Mouse (Mus musculus) stomach, embryonic 14.5 days (tissue): ENCODE measurements around the gene Pacs1. TPM values are rescaled to one million over a fixed set of nuclear protein-coding genes. Genes with fewer than 3 reads are reported as not detected.

ENCODE experiments used
- ATAC-seq: fragments of 200-750 bp; cut with Nextera tagmentation; 2 replicates; pipeline ENCODE4 v1.8.0; 2017; ENCODE audit warnings: low read depth, moderate TSS enrichment; ENCODE audit not compliant: insufficient number of reproducible peaks, insufficient read depth, low FRiP score
- H3K27ac ChIP-seq: fragments of 300-500 bp; sonication (generic); 2 replicates; pipeline ENCODE4 v1.5.1; 2014; ENCODE audit warnings: mild to moderate bottlenecking, low read length, moderate library complexity, mixed read lengths
- H3K27me3 ChIP-seq: fragments of 300-500 bp; sonication (generic); 2 replicates; pipeline ENCODE4 v1.6.1; 2014; ENCODE audit warnings: low read length, control low read depth, mixed read lengths; ENCODE audit not compliant: control insufficient read depth, insufficient read depth
- H3K36me3 ChIP-seq: fragments of 300-500 bp; sonication (generic); 2 replicates; pipeline ENCODE4 v1.6.1; 2014; ENCODE audit warnings: mild to moderate bottlenecking, control low read depth, low read length, moderate library complexity, mixed read lengths; ENCODE audit not compliant: control insufficient read depth, insufficient read depth
- H3K4me1 ChIP-seq: fragments of 300-500 bp; sonication (generic); 2 replicates; pipeline ENCODE4 v1.6.1; 2014; ENCODE audit warnings: low read length, control low read depth, mixed read lengths; ENCODE audit not compliant: control insufficient read depth, insufficient read depth
- H3K4me2 ChIP-seq: fragments of 300-500 bp; sonication (generic); replicated peaks from 2 replicates; pipeline ENCODE4 v1.6.1; 2014; ENCODE audit warnings: low read depth, low read length, control low read depth
- H3K4me3 ChIP-seq: fragments of 300-500 bp; sonication (generic); 2 replicates; pipeline ENCODE4 v1.5.1; 2014; ENCODE audit warnings: low read depth, low read length, control low read depth
- H3K9ac ChIP-seq: fragments of 300-500 bp; sonication (generic); replicated peaks from 2 replicates; pipeline ENCODE4 v1.6.1; 2014; ENCODE audit warnings: low read depth, mild to moderate bottlenecking, control low read depth, low read length, moderate library complexity, mixed read lengths
- H3K9me3 ChIP-seq: fragments of 300-500 bp; sonication (generic); 2 replicates; pipeline ENCODE4 v1.6.1; 2016; ENCODE audit warnings: low read depth, low read length, control low read depth; ENCODE audit not compliant: control insufficient read depth
- WGBS: fragments of 180-500 bp; shearing (Covaris S2); extraction: QIAGEN DNeasy Blood & Tissue Kit; methylation state at CpG from one replicate; pipeline ENCODE4 v1.1.7; 2014; 5-methylcytosine and 5-hydroxymethylcytosine counted together
- polyA plus RNA-seq: library from polyadenylated mRNA; unstranded; fragments of >200 nt; fragmentation: Nextera tagmentation; extraction: Ambion mirVana; gene quantifications from 2 replicates; pipeline ENCODE4 v1.2.1, GENCODE M21; 2014

Gene Pacs1
- polyA plus RNA-seq, 1 experiment from 2014 or later = 23.7 TPM

- H3K9ac ChIP-seq = peak within 1 kb of the TSS; percentile 23; the same call in 1 of the 2 replicates
- peaks cover 23% of the 10 kb centered on the region; the same call in 1 of the 2 replicates for H3K4me1 ChIP-seq
- 5% methylated on average over 31 of the region's 32 CpGs for WGBS
- H3K27me3 ChIP-seq = no peaks in the 10 kb centered on the region
- peaks cover 5% of the 10 kb centered on the region; the same call in 1 of the 2 replicates for H3K36me3 ChIP-seq
- ATAC-seq = no peak
- H3K9me3 ChIP-seq = no peaks in the 10 kb centered on the region
- H3K27ac ChIP-seq = peak within 1 kb of the TSS; percentile 6; the same call in 1 of the 2 replicates
- H3K4me3 ChIP-seq = peak within 1 kb of the TSS; percentile 28
- peak within 1 kb of the TSS; percentile 56 for H3K4me2 ChIP-seq
These were observed 25.2 kb upstream of the Pacs1 start, which contains the start of gene Gal3st3 for GRCm38 (mm10) chr19:5297903-5298800. TSS of gene Gal3st3 (plus strand) at chr19:5298331.

DNA sequence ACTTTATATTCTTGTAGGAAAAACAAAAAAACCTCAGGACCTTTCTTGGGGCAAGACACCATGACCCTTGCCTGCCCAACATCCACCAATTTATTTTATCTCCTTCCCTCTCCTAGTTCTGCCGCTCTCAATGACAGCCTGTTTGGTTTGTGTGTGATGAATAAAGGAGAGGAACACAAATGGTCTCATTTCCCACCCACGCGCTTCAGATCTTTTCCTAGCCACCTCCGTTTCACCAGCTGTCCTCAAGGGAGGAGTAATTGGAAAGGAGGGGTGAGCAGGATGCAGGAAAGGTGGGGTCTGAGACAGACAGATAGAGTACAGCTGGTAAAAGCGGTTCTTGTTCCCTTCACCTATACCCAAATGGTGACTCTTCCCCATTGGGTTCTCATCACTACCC is 23.7 kb upstream of the Pacs1 start:
- H3K27ac ChIP-seq = no peak overlapping the region
- H3K9ac ChIP-seq = no peak overlapping the region
- no peak overlapping the region; the same call in 1 of the 2 replicates for H3K4me2 ChIP-seq
- no peaks in the 10 kb centered on the region for H3K9me3 ChIP-seq
- WGBS = 20% methylated on average over 5 of the region's 5 CpGs
- H3K27me3 ChIP-seq = no peaks in the 10 kb centered on the region
- H3K4me3 ChIP-seq = no peak overlapping the region
- peaks cover 23% of the 10 kb centered on the region; the same call in 1 of the 2 replicates for H3K4me1 ChIP-seq
- peaks cover 18% of the 10 kb centered on the region; the same call in 1 of the 2 replicates for H3K36me3 ChIP-seq
- no peak for ATAC-seq

DNA sequence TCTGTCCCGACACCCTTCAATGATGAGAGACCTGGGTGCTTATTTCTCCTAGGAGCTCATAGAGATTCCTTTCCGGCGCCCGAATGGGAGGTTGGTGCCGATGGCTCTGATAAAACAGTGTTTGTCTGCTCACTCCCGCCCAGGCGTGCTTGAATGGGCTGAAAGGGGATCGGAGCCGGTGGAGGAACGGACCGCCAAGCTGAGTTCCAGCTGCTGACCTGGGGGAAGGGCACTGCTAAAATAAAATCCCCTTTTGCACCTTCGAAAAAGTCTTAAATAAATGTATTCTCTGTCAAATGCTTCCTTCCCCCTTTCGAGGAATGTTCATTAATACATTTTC is 22.8 kb upstream of the Pacs1 start:
- WGBS = 5% methylated on average over 13 of the region's 13 CpGs
- peak; percentile 39; the same call in 1 of the 2 replicates for ATAC-seq

DNA sequence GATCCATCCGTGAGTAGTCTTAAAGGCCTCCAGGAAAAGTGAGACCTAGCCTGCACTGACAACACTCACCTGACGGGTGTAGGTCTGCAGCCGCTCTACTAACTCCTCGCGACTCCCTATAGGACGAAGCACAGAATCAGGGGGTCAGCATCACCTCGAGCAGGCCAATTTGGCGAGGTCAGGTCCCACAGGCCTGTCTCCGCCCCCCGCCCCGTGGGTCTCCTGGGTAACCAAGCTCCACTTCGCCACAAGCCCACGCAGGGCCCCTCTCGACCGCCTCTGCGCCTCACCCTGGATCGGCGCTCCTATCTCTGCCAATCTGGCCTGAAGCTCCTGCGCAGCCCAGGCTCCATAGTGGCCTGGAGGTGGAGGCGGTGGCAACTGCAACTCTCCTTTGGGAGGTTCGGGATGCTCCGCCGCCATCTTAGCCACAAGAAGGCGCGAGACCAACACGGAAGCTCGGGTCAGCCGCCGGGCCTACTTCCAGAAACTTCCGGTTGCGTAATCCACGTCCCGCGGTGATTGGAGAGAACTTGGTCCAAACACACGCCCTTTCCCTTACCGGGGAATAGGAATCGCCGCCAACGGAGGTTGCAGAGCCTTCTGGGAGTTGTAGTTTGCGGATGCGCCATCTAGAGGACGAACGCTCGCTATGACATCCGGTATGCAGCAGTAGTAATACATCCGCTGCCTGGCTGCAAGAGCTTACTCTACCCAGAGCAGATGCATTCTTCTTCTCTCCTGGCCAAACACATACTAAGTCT is 22.2 kb upstream of the Pacs1 start, which contains the start of gene Sf3b2:
TSS of gene Sf3b2 (minus strand) at position 484 of the 764 bp plus-strand sequence.
- Histone ChIP-seq H3K36me3 (peaks cover 32% of the 10 kb centered on the region), H3K4me3 (peak within 1 kb of the TSS; percentile 78), H3K9me3 (no peaks in the 10 kb centered on the region), H3K27me3 (no peaks in the 10 kb centered on the region), H3K4me2 (peak within 1 kb of the TSS; percentile 81), H3K4me1 (peaks cover 23% of the 10 kb centered on the region; the same call in 1 of the 2 replicates), H3K9ac (peak within 1 kb of the TSS; percentile 79), H3K27ac (peak within 1 kb of the TSS; percentile 91)
- WGBS = under 1% methylated on average over 46 of the region's 46 CpGs
- ATAC-seq = peak; percentile 97

More for the DNA sequence above, 22.8 kb upstream of the Pacs1 start:
- Histone ChIP-seq H3K4me1 (peaks cover 23% of the 10 kb centered on the region; the same call in 1 of the 2 replicates), H3K4me3 (peak overlapping the region; percentile 78), H3K4me2 (peak overlapping the region; percentile 71), H3K9ac (peak overlapping the region; percentile 52; the same call in 1 of the 2 replicates), H3K36me3 (peaks cover 26% of the 10 kb centered on the region), H3K27ac (peak overlapping the region; percentile 91), H3K9me3 (no peaks in the 10 kb centered on the region), H3K27me3 (no peaks in the 10 kb centered on the region)

- Histone ChIP-seq H3K27ac (no peak overlapping the region), H3K9me3 (no peaks in the 10 kb centered on the region), H3K4me2 (no peak overlapping the region), H3K36me3 (peaks cover 59% of the 10 kb centered on the region), H3K27me3 (no peaks in the 10 kb centered on the region), H3K4me3 (no peak overlapping the region), H3K4me1 (peaks cover 5% of the 10 kb centered on the region; the same call in 1 of the 2 replicates), H3K9ac (no peak overlapping the region)
- no peak for ATAC-seq
- 74% methylated on average over 8 of the region's 8 CpGs for WGBS
These were observed 5.5 kb upstream of the Pacs1 start for GRCm38 (mm10) chr19:5278381-5278780.

- WGBS = 96% methylated on average over 3 of the region's 3 CpGs
- no peaks in the 10 kb centered on the region for H3K9me3 ChIP-seq
- no peak overlapping the region for H3K9ac ChIP-seq
- H3K4me3 ChIP-seq = no peak overlapping the region
- no peak overlapping the region for H3K4me2 ChIP-seq
- H3K27me3 ChIP-seq = no peaks in the 10 kb centered on the region
- peaks cover 51% of the 10 kb centered on the region for H3K36me3 ChIP-seq
- ATAC-seq = no peak
- H3K27ac ChIP-seq = no peak overlapping the region
- H3K4me1 ChIP-seq = peaks cover 6% of the 10 kb centered on the region; the same call in 1 of the 2 replicates
These were observed 4.2 kb upstream of the Pacs1 start for GRCm38 (mm10) chr19:5277140-5277539.

DNA sequence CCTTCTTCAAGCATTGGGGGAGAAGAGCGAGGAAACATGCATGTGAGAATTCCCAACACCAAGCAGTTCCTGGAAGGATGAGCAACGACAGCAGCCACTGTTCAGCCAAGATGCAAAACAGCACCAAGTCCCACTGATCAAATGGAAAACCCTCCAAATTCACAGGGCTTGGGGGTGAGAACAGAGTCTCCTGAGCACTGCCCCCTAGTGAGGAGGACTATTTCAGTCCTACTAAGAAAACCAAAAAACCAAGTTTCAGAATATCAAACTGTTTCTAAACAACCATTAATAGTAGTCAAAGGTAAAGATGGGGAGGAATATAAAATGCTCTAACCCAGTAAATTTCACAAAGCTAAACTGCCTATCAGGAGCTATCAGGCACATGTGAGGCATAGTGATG is 3.6 kb upstream of the Pacs1 start:
- Histone ChIP-seq H3K9ac (no peak overlapping the region), H3K36me3 (peaks cover 51% of the 10 kb centered on the region), H3K9me3 (no peaks in the 10 kb centered on the region), H3K4me2 (no peak overlapping the region), H3K27me3 (no peaks in the 10 kb centered on the region), H3K27ac (no peak overlapping the region), H3K4me1 (peaks cover 12% of the 10 kb centered on the region; the same call in 1 of the 2 replicates), H3K4me3 (no peak overlapping the region)
- ATAC-seq = no peak
- 95% methylated on average over 2 of the region's 2 CpGs for WGBS

DNA sequence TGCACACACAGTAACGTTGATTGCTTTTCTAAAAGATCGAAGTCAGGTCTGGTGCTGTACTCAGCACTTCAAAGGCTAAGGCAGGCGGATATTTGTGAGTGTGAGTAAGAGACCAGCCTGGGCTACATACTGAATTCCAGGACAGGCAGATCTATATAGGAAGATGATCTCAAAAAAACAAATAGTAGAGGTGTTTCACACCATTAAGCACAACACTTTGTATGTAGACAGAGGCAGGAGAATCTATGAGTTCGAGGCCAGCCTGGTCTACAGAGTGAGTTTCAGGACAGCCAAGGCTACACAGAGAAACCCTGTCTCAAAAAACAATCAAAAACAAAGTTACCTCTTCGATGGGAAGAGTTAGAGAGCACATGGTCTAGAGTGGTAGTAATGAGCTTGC is 2.8 kb upstream of the Pacs1 start:
- H3K36me3 ChIP-seq = peaks cover 49% of the 10 kb centered on the region
- no peak overlapping the region for H3K27ac ChIP-seq
- no peak overlapping the region for H3K4me2 ChIP-seq
- H3K27me3 ChIP-seq = no peaks in the 10 kb centered on the region
- no peak overlapping the region for H3K9ac ChIP-seq
- no peak for ATAC-seq
- no peaks in the 10 kb centered on the region for H3K9me3 ChIP-seq
- H3K4me3 ChIP-seq = no peak overlapping the region
- H3K4me1 ChIP-seq = peaks cover 16% of the 10 kb centered on the region; the same call in 1 of the 2 replicates
- 93% methylated on average over 5 of the region's 5 CpGs for WGBS
